Mouse (Mus musculus) midbrain, postnatal 0 days (tissue): ENCODE results near the gene Snupn. TPM values are rescaled to one million over a fixed set of nuclear protein-coding genes. Genes with fewer than 3 reads are reported as not detected.
"Not testable (repeated sequence)": the region's sequence is repeated elsewhere in the genome, so short reads cannot be mapped to it uniquely, and the experiment has no call there.

Experiments used
- ATAC-seq: fragments of 200-750 bp; cut with Nextera tagmentation; 2 replicates; pipeline ENCODE4 v1.8.0; 2017; ENCODE audit warnings: moderate number of reproducible peaks, mild to moderate bottlenecking, moderate TSS enrichment, moderate library complexity; ENCODE audit not compliant: low FRiP score
- DNase-seq: peaks from one replicate; pipeline ENCODE4 v3.0.0-alpha.2; 2015; ENCODE audit warnings: low spot score
- H3K27ac ChIP-seq: fragments of 300-500 bp; sonication (generic); 2 replicates; pipeline ENCODE4 v1.5.1; 2014; ENCODE audit warnings: low read depth, mild to moderate bottlenecking, low read length, mixed read lengths
- H3K27me3 ChIP-seq: fragments of 300-500 bp; sonication (generic); 2 replicates; pipeline ENCODE4 v1.6.1; 2014; ENCODE audit warnings: low read length, control low read depth, mixed read lengths; ENCODE audit not compliant: insufficient read depth
- H3K36me3 ChIP-seq: fragments of 300-500 bp; sonication (generic); 2 replicates; pipeline ENCODE4 v1.6.1; 2014; ENCODE audit warnings: low read length, control low read depth, mixed read lengths; ENCODE audit not compliant: insufficient read depth
- H3K4me1 ChIP-seq: fragments of 300-500 bp; sonication (generic); 2 replicates; pipeline ENCODE4 v1.6.1; 2014; ENCODE audit warnings: mild to moderate bottlenecking, control low read depth, antibody characterized with exemption, low read length, mixed read lengths; ENCODE audit not compliant: insufficient read depth
- H3K4me2 ChIP-seq: fragments of 300-500 bp; sonication (generic); 2 replicates; pipeline ENCODE4 v1.6.1; 2014; ENCODE audit warnings: low read depth, mild to moderate bottlenecking, low read length, mixed read lengths; ENCODE audit not compliant: poor library complexity, severe bottlenecking
- H3K4me3 ChIP-seq: fragments of 300-500 bp; sonication (generic); 2 replicates; pipeline ENCODE4 v1.5.1; 2014; ENCODE audit warnings: low read depth, mild to moderate bottlenecking, low read length, moderate library complexity
- H3K9ac ChIP-seq: fragments of 300-500 bp; sonication (generic); replicated peaks from 2 replicates; pipeline ENCODE4 v1.6.1; 2014; ENCODE audit warnings: mild to moderate bottlenecking, low read length, moderate library complexity, mixed read lengths; ENCODE audit not compliant: poor library complexity, severe bottlenecking
- H3K9me3 ChIP-seq: fragments of 300-500 bp; sonication (generic); 2 replicates; pipeline ENCODE4 v1.6.1; 2016; ENCODE audit warnings: low read length, control low read depth
- CTCF ChIP-seq: IDR thresholded peaks from 2 replicates; pipeline ENCODE4 v1.5.1; 2016; ENCODE audit warnings: antibody characterized with exemption, mild to moderate bottlenecking
- WGBS: fragments of 180-500 bp; shearing (Covaris S2); extraction: QIAGEN DNeasy Blood & Tissue Kit; methylation state at CpG from one replicate; pipeline ENCODE4 v1.1.7; 2014; 5-methylcytosine and 5-hydroxymethylcytosine counted together
- polyA plus RNA-seq: library from polyadenylated mRNA; unstranded; fragments of >200 nt; fragmentation: Nextera tagmentation; extraction: Ambion mirVana; gene quantifications from 2 replicates; pipeline ENCODE4 v1.2.1, GENCODE M21; 2015
- total RNA-seq: library from RNA; depleted of rRNA; stranded (reverse); fragments of >200 nt; gene quantifications from 2 replicates; pipeline ENCODE4 v1.2.3, GENCODE M21; 2014

Gene Snupn
- total and polyA plus RNA-seq, 2 experiments from 2014 or later = 12.7 to 20.5 TPM

- DNase-seq = no peak
- no peak overlapping the region for H3K4me3 ChIP-seq
- H3K27me3 ChIP-seq = no peaks in the 10 kb centered on the region
- WGBS = 91% methylated on average over 6 of the region's 6 CpGs
- H3K36me3 ChIP-seq = peaks cover 15% of the 10 kb centered on the region
- H3K4me2 ChIP-seq = no peak overlapping the region
- no peak overlapping the region for H3K27ac ChIP-seq
- no peak for ATAC-seq
- H3K9ac ChIP-seq = no peak overlapping the region
- H3K4me1 ChIP-seq = no peaks in the 10 kb centered on the region
- TF ChIP-seq CTCF = no peak
- H3K9me3 ChIP-seq = no peaks in the 10 kb centered on the region
These were observed 29.5 kb downstream of the Snupn start for GRCm38 (mm10) chr9:56980186-56980585.

GRCm38 (mm10) chr9:56981502-56981901 lies 30.8 kb downstream of the Snupn start:
- no peaks in the 10 kb centered on the region for H3K9me3 ChIP-seq
- H3K27me3 ChIP-seq = no peaks in the 10 kb centered on the region
- ATAC-seq = no peak
- WGBS = 90% methylated on average over 1 of the region's 1 CpGs
- H3K9ac ChIP-seq = no peak overlapping the region
- no peak for TF ChIP-seq CTCF
- no peak for DNase-seq
- H3K4me2 ChIP-seq = no peak overlapping the region
- H3K27ac ChIP-seq = no peak overlapping the region
- H3K4me3 ChIP-seq = no peak overlapping the region
- H3K4me1 ChIP-seq = no peaks in the 10 kb centered on the region
- peaks cover 15% of the 10 kb centered on the region for H3K36me3 ChIP-seq

GRCm38 (mm10) chr9:56994286-56995197 lies 43.9 kb downstream of the Snupn start, which contains the start of gene Ptpn9:
Gene Ptpn9 (plus strand): TSS chr9:56994923.
- Histone ChIP-seq H3K27ac (peak within 1 kb of the TSS; percentile 89), H3K36me3 (no peaks in the 10 kb centered on the region; the same call in 1 of the 2 replicates), H3K4me2 (peak within 1 kb of the TSS; percentile 57), H3K4me3 (peak within 1 kb of the TSS; percentile 72), H3K27me3 (no peaks in the 10 kb centered on the region), H3K9ac (peak within 1 kb of the TSS; percentile 98), H3K4me1 (no peaks in the 10 kb centered on the region), H3K9me3 (no peaks in the 10 kb centered on the region)
- peak; percentile 93 for ATAC-seq
- peak; percentile 90 for DNase-seq
- TF ChIP-seq CTCF = peak; percentile 73
- 2% methylated on average over 61 of the region's 62 CpGs for WGBS

GRCm38 (mm10) chr9:56995198-56996027 lies 44.7 kb downstream of the Snupn start:
- under 1% methylated on average over 62 of the region's 80 CpGs for WGBS
- peak; percentile 43 for DNase-seq
- no peaks in the 10 kb centered on the region for H3K4me1 ChIP-seq

GRCm38 (mm10) chr9:56996028-56996346 lies 45.3 kb downstream of the Snupn start:
- H3K36me3 ChIP-seq = no peaks in the 10 kb centered on the region; the same call in 1 of the 2 replicates
- H3K9me3 ChIP-seq = no peaks in the 10 kb centered on the region
- TF ChIP-seq CTCF = no peak
- no peaks in the 10 kb centered on the region for H3K4me1 ChIP-seq
- ATAC-seq (no peak), DNase-seq (peak; percentile 19)
- peak overlapping the region; percentile 72 for H3K4me3 ChIP-seq
- H3K27me3 ChIP-seq = no peaks in the 10 kb centered on the region
- H3K9ac ChIP-seq = peak overlapping the region; percentile 98
- WGBS = 0% methylated on average over 5 of the region's 5 CpGs
- H3K4me2 ChIP-seq = peak overlapping the region; percentile 57
- H3K27ac ChIP-seq = peak overlapping the region; percentile 89

More at GRCm38 (mm10) chr9:56995198-56996027, 44.7 kb downstream of the Snupn start:
- peak overlapping the region; percentile 89 for H3K27ac ChIP-seq
- no peak for TF ChIP-seq CTCF
- ATAC-seq = peak; percentile 67
- H3K4me3 ChIP-seq = peak overlapping the region; percentile 72
- H3K27me3 ChIP-seq = no peaks in the 10 kb centered on the region
- H3K9me3 ChIP-seq = no peaks in the 10 kb centered on the region
- H3K36me3 ChIP-seq = no peaks in the 10 kb centered on the region; the same call in 1 of the 2 replicates
- peak overlapping the region; percentile 98 for H3K9ac ChIP-seq
- peak overlapping the region; percentile 57 for H3K4me2 ChIP-seq

- not testable (repeated sequence) for H3K27me3 ChIP-seq, DNase-seq, H3K9ac ChIP-seq, ATAC-seq, H3K27ac ChIP-seq, H3K36me3 ChIP-seq, H3K4me1 ChIP-seq, H3K9me3 ChIP-seq, H3K4me3 ChIP-seq
- H3K4me2 ChIP-seq = 0 out of 2 replicates have a peak overlapping the region, but pooled peaks have one; percentile 57
- 86% methylated on average over 1 of the region's 1 CpGs for WGBS
These were observed 46.5 kb downstream of the Snupn start for GRCm38 (mm10) chr9:56997206-56997605.
